Mouse (Mus musculus): ENCODE data around the gene Asb10. TPM values are rescaled to one million over a fixed set of nuclear protein-coding genes. Genes with fewer than 3 reads are reported as not detected.

The Asb10 gene
- polyA plus RNA-seq (2015; fragmentation: Nextera tagmentation; extraction: Ambion mirVana): 0.56 and 0.63 TPM in 2 replicates

DNA sequence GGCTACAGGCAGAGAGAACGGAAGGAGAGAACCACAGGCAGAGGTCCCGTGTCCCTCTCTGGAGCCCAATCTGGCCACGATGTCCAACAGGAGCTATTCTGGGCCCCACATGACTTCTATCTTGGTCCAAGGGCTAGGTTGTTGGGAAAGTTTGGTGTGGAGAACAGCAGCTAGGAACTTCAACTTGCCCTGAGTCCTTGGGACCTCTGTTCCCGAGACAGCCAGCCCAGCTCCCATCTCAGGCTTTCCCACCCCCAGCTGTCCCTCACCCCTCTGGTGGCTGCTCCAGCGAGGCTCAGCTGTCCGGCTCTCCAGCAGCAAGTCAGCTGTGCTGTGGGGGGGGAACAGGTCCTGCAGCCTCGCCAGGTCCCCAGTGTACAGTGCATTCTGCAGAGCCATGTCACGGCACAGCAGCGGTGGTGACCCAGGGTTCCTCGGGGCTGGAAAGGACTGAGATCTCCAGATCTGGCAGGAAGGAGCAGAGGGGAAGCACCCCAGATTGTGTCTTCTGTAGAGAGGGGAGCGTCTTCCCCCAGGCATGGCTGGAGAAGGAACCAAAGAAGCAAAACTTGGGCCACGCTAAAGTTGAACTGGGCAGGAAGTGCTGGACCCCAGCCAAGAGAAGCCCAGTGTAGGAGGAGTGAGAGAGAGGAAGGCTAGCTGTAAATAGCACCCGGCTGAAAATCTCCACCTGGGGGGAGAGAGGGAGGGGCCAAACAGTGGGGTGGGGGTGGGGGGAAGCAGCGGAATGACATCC, at the start of gene Asb10:
TSS of gene Asb10 (minus strand) at position 592 of the 757 bp plus-strand sequence.
- Histone ChIP-seq H3K9ac (peak within 1 kb of the TSS; percentile 21; the same call in 1 of the 2 replicates), H3K36me3 (no peaks in the 10 kb centered on the region), H3K4me1 (peaks cover 16% of the 10 kb centered on the region), H3K9me3 (no peaks in the 10 kb centered on the region), H3K4me3 (peak within 1 kb of the TSS; percentile 9; the same call in 1 of the 2 replicates), H3K27me3 (0 out of 2 replicates have a peak, but pooled peaks cover 3% of the 10 kb centered on the region), H3K27ac (no peak within 1 kb of the TSS), H3K4me2 (peak within 1 kb of the TSS; percentile 49)
- no peak for ATAC-seq (ENCODE audit: insufficient number of reproducible peaks, insufficient read depth, low FRiP score, low TSS enrichment, low read depth)
- 27% methylated on average over 14 of the region's 14 CpGs for WGBS

- Histone ChIP-seq H3K27me3 (peaks cover 13% of the 10 kb centered on the region), H3K27ac (no peak overlapping the region), H3K36me3 (peaks cover 58% of the 10 kb centered on the region), H3K9ac (no peak overlapping the region), H3K4me3 (no peak overlapping the region), H3K4me1 (peaks cover 39% of the 10 kb centered on the region), H3K4me2 (no peak overlapping the region), H3K9me3 (no peaks in the 10 kb centered on the region)
- ATAC-seq (ENCODE audit: insufficient number of reproducible peaks, insufficient read depth, low FRiP score, low TSS enrichment, low read depth): no peak
- 91% methylated on average over 20 of the region's 20 CpGs for WGBS
These were observed 49.0 kb upstream of the Asb10 start for GRCm38 (mm10) chr5:24589511-24590500.

- H3K27ac ChIP-seq: peak overlapping the region; percentile 73
- peak overlapping the region; percentile 92 for H3K4me2 ChIP-seq
- no peak for ATAC-seq (ENCODE audit: insufficient number of reproducible peaks, insufficient read depth, low FRiP score, low TSS enrichment, low read depth)
- peak overlapping the region; percentile 87 for H3K4me3 ChIP-seq
- H3K9ac ChIP-seq: peak overlapping the region; percentile 87
- no peaks in the 10 kb centered on the region for H3K9me3 ChIP-seq
- WGBS: 24% methylated on average over 4 of the region's 4 CpGs
- peaks cover 7% of the 10 kb centered on the region; the same call in 1 of the 2 replicates for H3K27me3 ChIP-seq
- H3K4me1 ChIP-seq: peaks cover 36% of the 10 kb centered on the region
- peaks cover 32% of the 10 kb centered on the region for H3K36me3 ChIP-seq
These were observed 46.4 kb upstream of the Asb10 start for GRCm38 (mm10) chr5:24587200-24587577.

- Histone ChIP-seq H3K9ac (peak within 1 kb of the TSS; percentile 87), H3K4me2 (peak within 1 kb of the TSS; percentile 92), H3K9me3 (no peaks in the 10 kb centered on the region), H3K27me3 (peaks cover 4% of the 10 kb centered on the region; the same call in 1 of the 2 replicates), H3K4me1 (peaks cover 32% of the 10 kb centered on the region), H3K36me3 (peaks cover 26% of the 10 kb centered on the region), H3K4me3 (peak within 1 kb of the TSS; percentile 87), H3K27ac (peak within 1 kb of the TSS; percentile 73)
- under 1% methylated on average over 43 of the region's 43 CpGs for WGBS
- ATAC-seq (ENCODE audit: insufficient number of reproducible peaks, insufficient read depth, low FRiP score, low TSS enrichment, low read depth): peak; percentile 87
These were observed 45.9 kb upstream of the Asb10 start, which contains the start of gene Chpf2 for GRCm38 (mm10) chr5:24586547-24587199. Chpf2 (plus strand) TSS chr5:24586741.

GRCm38 (mm10) chr5:24586106-24586505, 45.3 kb upstream of the Asb10 start:
- no peaks in the 10 kb centered on the region for H3K9me3 ChIP-seq
- no peaks in the 10 kb centered on the region for H3K27me3 ChIP-seq
- peak overlapping the region; percentile 92 for H3K4me2 ChIP-seq
- H3K27ac ChIP-seq: no peak overlapping the region; the same call in 1 of the 2 replicates
- WGBS: 8% methylated on average over 8 of the region's 8 CpGs
- ATAC-seq (ENCODE audit: insufficient number of reproducible peaks, insufficient read depth, low FRiP score, low TSS enrichment, low read depth): no peak
- H3K4me1 ChIP-seq: peaks cover 27% of the 10 kb centered on the region
- peak overlapping the region; percentile 87 for H3K9ac ChIP-seq
- peak overlapping the region; percentile 87 for H3K4me3 ChIP-seq
- peaks cover 21% of the 10 kb centered on the region for H3K36me3 ChIP-seq

- Histone ChIP-seq H3K27ac (peak overlapping the region; percentile 78), H3K4me3 (peak overlapping the region; percentile 82), H3K27me3 (no peaks in the 10 kb centered on the region), H3K9me3 (no peaks in the 10 kb centered on the region), H3K4me1 (peaks cover 14% of the 10 kb centered on the region), H3K4me2 (peak overlapping the region; percentile 61), H3K36me3 (peaks cover 20% of the 10 kb centered on the region), H3K9ac (peak overlapping the region; percentile 72)
- ATAC-seq (ENCODE audit: insufficient number of reproducible peaks, insufficient read depth, low FRiP score, low TSS enrichment, low read depth): no peak
- 71% methylated on average over 6 of the region's 6 CpGs for WGBS
These were observed 37.6 kb upstream of the Asb10 start for GRCm38 (mm10) chr5:24578109-24578963.

DNA sequence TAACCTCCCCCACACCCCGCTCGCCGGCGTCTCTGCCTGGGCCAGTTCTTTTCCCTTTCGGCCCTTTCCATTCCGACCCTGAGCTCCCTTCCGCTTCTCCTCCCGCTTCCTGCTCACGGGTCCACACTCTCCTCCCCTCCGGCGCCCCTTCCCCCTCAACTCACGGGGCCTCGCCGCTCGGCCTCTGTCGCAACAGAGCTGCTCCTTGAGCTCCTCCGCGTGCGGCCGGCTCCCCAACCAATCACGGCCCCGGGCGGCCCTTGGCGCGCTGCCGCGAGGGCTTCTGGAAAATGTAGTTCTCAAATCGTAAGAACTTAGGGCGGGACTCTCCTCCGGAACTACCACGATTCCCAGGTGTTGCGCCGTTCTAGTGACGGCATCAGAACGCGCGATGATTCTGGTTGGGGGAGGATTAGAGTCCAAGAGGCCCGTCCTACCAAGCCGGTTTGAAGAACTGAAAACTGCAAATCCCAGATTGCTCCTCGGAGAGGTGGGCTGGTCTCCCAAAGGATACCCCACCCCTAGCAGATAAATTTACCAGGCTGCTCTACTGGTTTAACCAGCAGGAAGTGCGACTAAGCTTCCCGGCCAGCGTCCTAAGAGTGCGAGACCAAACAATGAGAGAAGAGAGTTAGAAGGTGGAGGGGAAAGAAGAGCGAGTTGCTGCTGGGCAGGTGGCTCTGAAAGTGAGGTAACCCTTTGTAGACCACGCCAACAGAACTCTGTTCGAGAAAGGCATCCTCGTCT, 36.6 kb upstream of the Asb10 start, which contains the start of gene Abcf2:
TSS of gene Abcf2 (minus strand) at position 285 of the 747 bp plus-strand sequence.
- no peaks in the 10 kb centered on the region for H3K9me3 ChIP-seq
- H3K4me2 ChIP-seq: peak within 1 kb of the TSS; percentile 81
- peaks cover 30% of the 10 kb centered on the region for H3K36me3 ChIP-seq
- peak within 1 kb of the TSS; percentile 88 for H3K9ac ChIP-seq
- peaks cover 14% of the 10 kb centered on the region for H3K4me1 ChIP-seq
- H3K4me3 ChIP-seq: peak within 1 kb of the TSS; percentile 82
- H3K27ac ChIP-seq: peak within 1 kb of the TSS; percentile 78
- WGBS: under 1% methylated on average over 48 of the region's 48 CpGs
- no peaks in the 10 kb centered on the region for H3K27me3 ChIP-seq
- ATAC-seq (ENCODE audit: insufficient number of reproducible peaks, insufficient read depth, low FRiP score, low TSS enrichment, low read depth): peak; percentile 97

- peak; percentile 6; the same call in 1 of the 2 replicates for ATAC-seq (ENCODE audit: insufficient number of reproducible peaks, insufficient read depth, low FRiP score, low TSS enrichment, low read depth)
- WGBS: under 1% methylated on average over 32 of the region's 32 CpGs
- peak overlapping the region; percentile 82 for H3K4me3 ChIP-seq
- peak overlapping the region; percentile 69 for H3K27ac ChIP-seq
- peak overlapping the region; percentile 81 for H3K4me2 ChIP-seq
- peak overlapping the region; percentile 88 for H3K9ac ChIP-seq
- H3K27me3 ChIP-seq: no peaks in the 10 kb centered on the region
- H3K4me1 ChIP-seq: peaks cover 14% of the 10 kb centered on the region
- no peaks in the 10 kb centered on the region for H3K9me3 ChIP-seq
- H3K36me3 ChIP-seq: peaks cover 35% of the 10 kb centered on the region
These were observed 36.0 kb upstream of the Asb10 start for GRCm38 (mm10) chr5:24576801-24577182.

- no peaks in the 10 kb centered on the region for H3K27me3 ChIP-seq
- ATAC-seq (ENCODE audit: insufficient number of reproducible peaks, insufficient read depth, low FRiP score, low TSS enrichment, low read depth): no peak
- no peaks in the 10 kb centered on the region for H3K9me3 ChIP-seq
- peak overlapping the region; percentile 82 for H3K4me3 ChIP-seq
- H3K9ac ChIP-seq: peak overlapping the region; percentile 88; the same call in 1 of the 2 replicates
- no peak overlapping the region for H3K27ac ChIP-seq
- H3K4me1 ChIP-seq: peaks cover 14% of the 10 kb centered on the region
- 90% methylated on average over 1 of the region's 1 CpGs for WGBS
- H3K4me2 ChIP-seq: peak overlapping the region; percentile 81
- peaks cover 44% of the 10 kb centered on the region for H3K36me3 ChIP-seq
These were observed 35.2 kb upstream of the Asb10 start for GRCm38 (mm10) chr5:24575948-24576347.

DNA sequence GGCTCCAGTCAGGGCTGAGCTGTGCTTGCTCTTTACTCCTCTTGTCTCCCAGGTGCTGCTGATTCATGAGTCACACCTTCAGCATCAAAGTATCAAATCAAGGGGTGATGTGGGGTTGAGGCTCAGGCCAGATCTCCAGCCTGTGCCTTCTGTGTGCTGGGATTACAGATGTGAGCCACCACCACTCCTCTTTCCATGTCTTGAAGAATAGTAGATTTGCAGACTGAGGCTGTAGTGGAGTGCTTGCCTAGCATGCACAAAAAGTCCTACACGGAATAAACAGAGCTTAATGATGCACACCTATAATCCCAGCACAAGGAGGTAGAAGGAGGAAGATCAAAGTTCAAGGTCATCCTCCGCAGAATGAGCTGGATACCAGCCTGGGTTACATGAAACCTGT, 15.9 kb upstream of the Asb10 start, which contains the start of gene 4931409K22Rik:
TSS of gene 4931409K22Rik (minus strand) at position 101 of the 400 bp plus-strand sequence.
- Histone ChIP-seq H3K9me3 (no peaks in the 10 kb centered on the region), H3K9ac (no peak within 1 kb of the TSS), H3K27me3 (peaks cover 12% of the 10 kb centered on the region), H3K4me3 (no peak within 1 kb of the TSS), H3K36me3 (no peaks in the 10 kb centered on the region), H3K27ac (no peak within 1 kb of the TSS), H3K4me2 (no peak within 1 kb of the TSS), H3K4me1 (peaks cover 16% of the 10 kb centered on the region)
- 71% methylated on average over 2 of the region's 2 CpGs for WGBS
- ATAC-seq (ENCODE audit: insufficient number of reproducible peaks, insufficient read depth, low FRiP score, low TSS enrichment, low read depth): no peak
